ENCODE assay signal across 11 mouse cellular contexts in the genomic region with DNA sequence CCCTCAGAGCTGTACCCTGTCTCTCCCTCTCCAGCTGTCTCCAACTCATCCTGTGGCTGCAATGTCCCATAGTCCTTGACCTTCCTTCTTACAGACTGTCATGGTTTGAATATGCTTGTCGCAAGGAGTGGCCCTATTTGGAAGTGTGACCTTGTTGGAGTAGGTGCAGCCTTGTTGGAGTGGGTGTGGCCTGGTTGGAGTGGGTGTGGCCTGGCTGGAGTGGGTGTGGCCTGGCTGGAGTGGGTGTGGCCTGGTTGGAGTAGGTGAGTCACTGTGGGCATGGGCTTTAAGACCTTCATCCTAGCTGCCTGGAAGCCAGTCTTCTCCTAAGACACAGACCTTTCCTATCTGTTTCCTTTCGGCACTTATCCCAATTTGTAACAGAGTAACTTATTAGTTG. TPM values are rescaled to one million over a fixed set of nuclear protein-coding genes. Genes with fewer than 3 reads are reported as not detected.
DNase-seq lines count a peak whose midpoint lies in the region; ATAC-seq and TF ChIP-seq lines count a peak whose summit lies in the region.
"Had no signal": no experiment of that assay in that cellular context is flagged by ENCODE, and none has a peak within 500 bp of the region (broad histone marks: within the 10 kb centered on the region; RNA-seq: fewer than 3 reads in every experiment).

No protein-coding gene starts in this region.

- no peak overlapping the region for H3K27ac ChIP-seq in hindbrain, embryonic 16.5 days (ENCODE audit: low read depth, low read length)
- no peak overlapping the region for H3K27ac ChIP-seq in hindbrain, embryonic 14.5 days
- no peak overlapping the region for H3K27ac ChIP-seq in liver, embryonic 14.5 days
- H3K27ac ChIP-seq: embryonic facial prominence, embryonic 12.5 days had no signal

- DNase-seq in hindbrain, embryonic 14.5 days (ENCODE audit: low spot score) = no peak
- DNase-seq in B cell, adult 2 months = peak; percentile 15 to 35
- peak; percentile 51 for DNase-seq in adrenal gland, postnatal 10 days
- DNase-seq in liver, embryonic 14.5 days (ENCODE audit: low read depth in 3 of 3, low spot score in 3 of 3) = no peak
- no peak for DNase-seq in urinary bladder, adult 2 months (ENCODE audit: low spot score)
- no peak for DNase-seq in frontal cortex, postnatal 25 days (ENCODE audit: low spot score in 2 of 2)
- no peak for DNase-seq in layer of hippocampus, adult 8-10 months (ENCODE audit: low spot score in 2 of 2)
- DNase-seq: thymus, postnatal 25 days had no signal

- no peaks in the 10 kb centered on the region for H3K9me3 ChIP-seq in hindbrain, embryonic 16.5 days (ENCODE audit: control insufficient read depth, low read length)
- no peaks in the 10 kb centered on the region for H3K9me3 ChIP-seq in hindbrain, embryonic 14.5 days (ENCODE audit: control insufficient read depth, low read length)
- no peaks in the 10 kb centered on the region for H3K9me3 ChIP-seq in liver, embryonic 14.5 days (ENCODE audit: control insufficient read depth, low read length)
- H3K9me3 ChIP-seq: embryonic facial prominence, embryonic 12.5 days; limb, embryonic 15.5 days had no signal

- no peak for TF ChIP-seq EP300 in liver, embryonic 14.5 days (IDR thresholded peaks at IDR 0.05; ENCODE audit: low read depth)

- no peak for TF ChIP-seq CTCF in liver, embryonic 14.5 days (IDR thresholded peaks at IDR 0.05; ENCODE audit: low read depth)

- no peaks in the 10 kb centered on the region for H3K27me3 ChIP-seq in hindbrain, embryonic 16.5 days (replicated peaks; ENCODE audit: control insufficient read depth, insufficient read depth, low read length)
- H3K27me3 ChIP-seq in hindbrain, embryonic 14.5 days (ENCODE audit: control insufficient read depth, insufficient read depth, low read length) = no peaks in the 10 kb centered on the region
- no peaks in the 10 kb centered on the region for H3K27me3 ChIP-seq in liver, embryonic 14.5 days (ENCODE audit: control insufficient read depth, insufficient read depth, low read length)
- H3K27me3 ChIP-seq: embryonic facial prominence, embryonic 12.5 days; limb, embryonic 15.5 days had no signal

- H3K4me1 ChIP-seq in hindbrain, embryonic 16.5 days (ENCODE audit: control insufficient read depth, insufficient read depth, low read depth, low read length) = peaks cover 16% of the 10 kb centered on the region
- H3K4me1 ChIP-seq in hindbrain, embryonic 14.5 days (replicated peaks; ENCODE audit: control insufficient read depth, insufficient read depth, low read length) = no peaks in the 10 kb centered on the region
- H3K4me1 ChIP-seq in liver, embryonic 14.5 days (replicated peaks; ENCODE audit: control insufficient read depth in 2 of 2, insufficient read depth in 2 of 2, low read length in 1 of 2) = peaks cover 10% of the 10 kb centered on the region in 2 experiments

- WGBS in hindbrain, embryonic 16.5 days = 91% methylated on average over 2 of the region's 2 CpGs
- WGBS in hindbrain, embryonic 14.5 days = 100% methylated on average over 2 of the region's 2 CpGs
- WGBS in liver, embryonic 14.5 days (ENCODE audit: insufficient replicate concordance) = 89% methylated on average over 2 of the region's 2 CpGs

- H3K9ac ChIP-seq in hindbrain, embryonic 16.5 days (ENCODE audit: low read depth, low read length) = no peak overlapping the region
- no peak overlapping the region for H3K9ac ChIP-seq in hindbrain, embryonic 14.5 days
- H3K9ac ChIP-seq in liver, embryonic 14.5 days (replicated peaks) = no peak overlapping the region
- H3K9ac ChIP-seq: embryonic facial prominence, embryonic 12.5 days; limb, embryonic 15.5 days had no signal

- H3K4me2 ChIP-seq in hindbrain, embryonic 16.5 days (ENCODE audit: low read length) = no peak overlapping the region
- H3K4me2 ChIP-seq in hindbrain, embryonic 14.5 days (replicated peaks) = no peak overlapping the region
- no peak overlapping the region for H3K4me2 ChIP-seq in liver, embryonic 14.5 days (ENCODE audit: low read depth)
- H3K4me2 ChIP-seq: embryonic facial prominence, embryonic 12.5 days had no signal

- no peaks in the 10 kb centered on the region for H3K36me3 ChIP-seq in hindbrain, embryonic 16.5 days (ENCODE audit: control insufficient read depth, insufficient read depth, low read length)
- no peaks in the 10 kb centered on the region for H3K36me3 ChIP-seq in hindbrain, embryonic 14.5 days (replicated peaks; ENCODE audit: control insufficient read depth, insufficient read depth)
- peaks cover 6% of the 10 kb centered on the region for H3K36me3 ChIP-seq in liver, embryonic 14.5 days (replicated peaks; ENCODE audit: control insufficient read depth, insufficient read depth, low read depth)
- H3K36me3 ChIP-seq: limb, embryonic 15.5 days had no signal

- H3K4me3 ChIP-seq in hindbrain, embryonic 16.5 days (ENCODE audit: low read length) = no peak overlapping the region
- no peak overlapping the region for H3K4me3 ChIP-seq in hindbrain, embryonic 14.5 days (replicated peaks; ENCODE audit: low read length)
- H3K4me3 ChIP-seq in liver, embryonic 14.5 days (ENCODE audit: insufficient read depth in 1 of 2, low read depth in 2 of 2, low read length in 2 of 2) = no peak overlapping the region
- H3K4me3 ChIP-seq: embryonic facial prominence, embryonic 12.5 days; limb, embryonic 15.5 days had no signal

- peak; percentile 18; the same call in 1 of the 2 replicates for ATAC-seq in hindbrain, embryonic 16.5 days
- ATAC-seq in hindbrain, embryonic 14.5 days (ENCODE audit: low FRiP score) = no peak
- ATAC-seq in liver, embryonic 14.5 days (ENCODE audit: insufficient read depth) = peak; percentile 72

RNA-seq across cellular contexts. Expression of gene Usp46, which starts 17.3 kb away (rescaled TPM):
- polyA plus RNA-seq in hindbrain, embryonic 16.5 days (2015; fragmentation: Nextera tagmentation; extraction: Ambion mirVana) = 37.7 and 40.6 TPM in 2 replicates
- polyA plus RNA-seq in hindbrain, embryonic 14.5 days (2014; fragmentation: Nextera tagmentation; extraction: Ambion mirVana) = 41.1 and 48.7 TPM in 2 replicates
- total RNA-seq in adrenal gland, postnatal 10 days (2021) = 10 to 100 TPM; 27.8 to 33.2 TPM
- polyA plus RNA-seq in liver, embryonic 14.5 days (2012; rRNA removed) = 9.7 and 14.6 TPM in 2 replicates
- 23.8 and 27.9 TPM in 2 replicates for polyA plus RNA-seq in liver, embryonic 14.5 days (2014; fragmentation: Nextera tagmentation; extraction: Ambion mirVana)
- polyA plus RNA-seq in urinary bladder, adult 2 months (2012; rRNA removed) = 19.9 and 20.2 TPM in 2 replicates
- total RNA-seq in layer of hippocampus, adult 8-10 months (2022) = 100 to 1,000 TPM; 119 to 153 (median 135) TPM

Comparison
In these comparisons a context has a peak if more than half of its experiments do, and no peak if none do; other contexts are left out.
1. DNase-seq: peak in B cell, adult 2 months (2 of 2) and adrenal gland, postnatal 10 days (single experiment); none in hindbrain, embryonic 14.5 days (single experiment), liver, embryonic 14.5 days (0 of 3), urinary bladder, adult 2 months (single experiment), frontal cortex, postnatal 25 days (0 of 2) and layer of hippocampus, adult 8-10 months (0 of 2).